Mouse (Mus musculus) testis, adult 2 months (tissue): Measurements from ENCODE around the gene Arl14ep. TPM values are rescaled to one million over a fixed set of nuclear protein-coding genes. Genes with fewer than 3 reads are reported as not detected.
"Not testable (repeated sequence)": the region's sequence is repeated elsewhere in the genome, so short reads cannot be mapped to it uniquely, and the experiment has no call there.

Experiments used
- H3K27ac ChIP-seq: fragments of 200-500 bp; 2 replicates; pipeline ENCODE4 v1.5.1; 2012; ENCODE audit warnings: low read depth, low read length; ENCODE audit not compliant: control insufficient read depth, insufficient read depth
- H3K27me3 ChIP-seq: fragments of 200-500 bp; 2 replicates; pipeline ENCODE4 v1.6.1; 2012; ENCODE audit warnings: mild to moderate bottlenecking, low read length, moderate library complexity; ENCODE audit not compliant: control insufficient read depth, insufficient read depth
- H3K36me3 ChIP-seq: fragments of 200-500 bp; 2 replicates; pipeline ENCODE4 v1.6.1; 2012; ENCODE audit warnings: mild to moderate bottlenecking, low read length; ENCODE audit not compliant: control insufficient read depth, insufficient read depth
- H3K4me1 ChIP-seq: fragments of 200-500 bp; 2 replicates; pipeline ENCODE4 v1.6.1; 2012; ENCODE audit warnings: low read length; ENCODE audit not compliant: control insufficient read depth, insufficient read depth
- H3K4me3 ChIP-seq: fragments of 200-500 bp; 2 replicates; pipeline ENCODE4 v1.5.1; 2012; ENCODE audit warnings: low read depth, mild to moderate bottlenecking, low read length, moderate library complexity, mixed read lengths; ENCODE audit not compliant: control insufficient read depth
- CTCF ChIP-seq: fragments of 200-500 bp; IDR thresholded peaks from 2 replicates; pipeline ENCODE4 v1.5.1; 2012; ENCODE audit warnings: low read depth, mild to moderate bottlenecking, inconsistent platforms, low read length, moderate library complexity; ENCODE audit not compliant: control insufficient read depth, insufficient read depth, insufficient replicate concordance
- POLR2A ChIP-seq: fragments of 200-500 bp; IDR thresholded peaks from 2 replicates; pipeline ENCODE4 v1.6.1; 2012; ENCODE audit warnings: low read depth, mild to moderate bottlenecking, inconsistent platforms, low read length, moderate library complexity; ENCODE audit not compliant: control insufficient read depth
- polyA plus RNA-seq: library from polyadenylated mRNA; depleted of rRNA; stranded (reverse); fragments of >200 nt; gene quantifications from 2 replicates; pipeline ENCODE4 v1.2.3, GENCODE M21; 2012; rRNA removed

The Arl14ep gene
- 13.5 and 18.1 TPM in 2 replicates for polyA plus RNA-seq

- Histone ChIP-seq H3K27me3 (no peaks in the 10 kb centered on the region), H3K4me1 (peaks cover 8% of the 10 kb centered on the region), H3K4me3 (peak within 1 kb of the TSS; percentile 97), H3K36me3 (no peaks in the 10 kb centered on the region), H3K27ac (peak within 1 kb of the TSS; percentile 75; the same call in 1 of the 2 replicates)
- TF ChIP-seq CTCF: no peak
- peak; percentile 83 for TF ChIP-seq POLR2A
These were observed at the start of gene Arl14ep for GRCm38 (mm10) chr2:106973959-106974639. Gene Arl14ep (minus strand): TSS chr2:106974424.

GRCm38 (mm10) chr2:107022713-107023112, 48.5 kb upstream of the Arl14ep start:
- H3K36me3 ChIP-seq: no peaks in the 10 kb centered on the region
- no peak for TF ChIP-seq CTCF
- no peak for TF ChIP-seq POLR2A
- no peak overlapping the region for H3K4me3 ChIP-seq
- H3K27me3 ChIP-seq: no peaks in the 10 kb centered on the region
- no peak overlapping the region for H3K27ac ChIP-seq
- no peaks in the 10 kb centered on the region for H3K4me1 ChIP-seq

GRCm38 (mm10) chr2:107019331-107019730, 45.1 kb upstream of the Arl14ep start:
- Histone ChIP-seq H3K4me1 (no peaks in the 10 kb centered on the region), H3K4me3 (no peak overlapping the region), H3K36me3 (no peaks in the 10 kb centered on the region), H3K27me3 (no peaks in the 10 kb centered on the region), H3K27ac (no peak overlapping the region)
- TF ChIP-seq CTCF: no peak
- no peak for TF ChIP-seq POLR2A

GRCm38 (mm10) chr2:107013161-107013560, 38.9 kb upstream of the Arl14ep start:
- Histone ChIP-seq H3K4me1 (no peaks in the 10 kb centered on the region; the same call in 1 of the 2 replicates), H3K4me3 (no peak overlapping the region), H3K27me3 (no peaks in the 10 kb centered on the region), H3K36me3 (no peaks in the 10 kb centered on the region), H3K27ac (no peak overlapping the region)
- TF ChIP-seq CTCF (no peak), POLR2A (no peak)

GRCm38 (mm10) chr2:107012318-107012717, 38.1 kb upstream of the Arl14ep start:
- TF ChIP-seq POLR2A (no peak), CTCF (no peak)
- H3K27me3 ChIP-seq: no peaks in the 10 kb centered on the region
- no peaks in the 10 kb centered on the region; the same call in 1 of the 2 replicates for H3K4me1 ChIP-seq
- H3K27ac ChIP-seq: no peak overlapping the region
- H3K36me3 ChIP-seq: no peaks in the 10 kb centered on the region
- no peak overlapping the region for H3K4me3 ChIP-seq

- no peaks in the 10 kb centered on the region for H3K36me3 ChIP-seq
- no peak overlapping the region for H3K27ac ChIP-seq
- no peaks in the 10 kb centered on the region for H3K27me3 ChIP-seq
- TF ChIP-seq CTCF: no peak
- TF ChIP-seq POLR2A: no peak
- H3K4me3 ChIP-seq: no peak overlapping the region
- H3K4me1 ChIP-seq: no peaks in the 10 kb centered on the region; the same call in 1 of the 2 replicates
These were observed 35.9 kb upstream of the Arl14ep start for GRCm38 (mm10) chr2:107010160-107010559.

GRCm38 (mm10) chr2:107006378-107006777, 32.2 kb upstream of the Arl14ep start:
- Histone ChIP-seq H3K4me3 (no peak overlapping the region), H3K36me3 (no peaks in the 10 kb centered on the region), H3K4me1 (no peaks in the 10 kb centered on the region; the same call in 1 of the 2 replicates), H3K27me3 (no peaks in the 10 kb centered on the region), H3K27ac (no peak overlapping the region)
- TF ChIP-seq POLR2A (no peak), CTCF (no peak)

GRCm38 (mm10) chr2:107005876-107006275, 31.7 kb upstream of the Arl14ep start:
- not testable (repeated sequence) for H3K27ac ChIP-seq, H3K27me3 ChIP-seq, H3K4me3 ChIP-seq, H3K36me3 ChIP-seq, H3K4me1 ChIP-seq
